Mouse (Mus musculus) G1E-ER4 (cell line): Measurements from ENCODE around the gene Syngr1. TPM values are rescaled to one million over a fixed set of nuclear protein-coding genes. Genes with fewer than 3 reads are reported as not detected.

Experiments
- GATA1 ChIP-seq: IDR thresholded peaks from one replicate; pipeline ENCODE4 v1.8.0; 2012; ENCODE audit warnings: low read length, inconsistent platforms
- polyA plus RNA-seq: library from polyadenylated mRNA; stranded (reverse); fragments of >175 nt; gene quantifications from 2 replicates; pipeline ENCODE4 v1.2.3, GENCODE M21; 2012

Syngr1 gene
- polyA plus RNA-seq, 1 experiment = 94.8 TPM

GRCm38 (mm10) chr15:80079954-80080353 is 11.2 kb upstream of the Syngr1 start:
- no peak for TF ChIP-seq GATA1

GRCm38 (mm10) chr15:80080711-80081615 is 10.2 kb upstream of the Syngr1 start:
- no peak for TF ChIP-seq GATA1

GRCm38 (mm10) chr15:80081801-80082546 is 9.2 kb upstream of the Syngr1 start:
- no peak for TF ChIP-seq GATA1

- no peak for TF ChIP-seq GATA1
Observed at GRCm38 (mm10) chr15:80082661-80083275, 8.4 kb upstream of the Syngr1 start.

- TF ChIP-seq GATA1 = no peak
Observed at GRCm38 (mm10) chr15:80083276-80083731, 7.8 kb upstream of the Syngr1 start.

- no peak for TF ChIP-seq GATA1
Observed at GRCm38 (mm10) chr15:80083740-80084139, 7.4 kb upstream of the Syngr1 start.

- no peak for TF ChIP-seq GATA1
Observed at GRCm38 (mm10) chr15:80087406-80088012, 3.6 kb upstream of the Syngr1 start.

GRCm38 (mm10) chr15:80088637-80089036 is 2.5 kb upstream of the Syngr1 start:
- no peak for TF ChIP-seq GATA1

- TF ChIP-seq GATA1 = no peak
Observed at GRCm38 (mm10) chr15:80090155-80090554, 979 bp upstream of the Syngr1 start.

- TF ChIP-seq GATA1 = no peak
Observed at GRCm38 (mm10) chr15:80090741-80091120, 403 bp upstream of the Syngr1 start.

GRCm38 (mm10) chr15:80092041-80092441 is 907 bp downstream of the Syngr1 start:
- no peak for TF ChIP-seq GATA1

- no peak for TF ChIP-seq GATA1
Observed at GRCm38 (mm10) chr15:80092599-80092998, 1.5 kb downstream of the Syngr1 start.

GRCm38 (mm10) chr15:80094201-80094600 is 3.1 kb downstream of the Syngr1 start:
- no peak for TF ChIP-seq GATA1

- no peak for TF ChIP-seq GATA1
Observed at GRCm38 (mm10) chr15:80095596-80095995, 4.5 kb downstream of the Syngr1 start.

- TF ChIP-seq GATA1 = no peak
Observed at GRCm38 (mm10) chr15:80096406-80096805, 5.3 kb downstream of the Syngr1 start.
